Mouse (Mus musculus): ENCODE data around the gene Rora.

DNA sequence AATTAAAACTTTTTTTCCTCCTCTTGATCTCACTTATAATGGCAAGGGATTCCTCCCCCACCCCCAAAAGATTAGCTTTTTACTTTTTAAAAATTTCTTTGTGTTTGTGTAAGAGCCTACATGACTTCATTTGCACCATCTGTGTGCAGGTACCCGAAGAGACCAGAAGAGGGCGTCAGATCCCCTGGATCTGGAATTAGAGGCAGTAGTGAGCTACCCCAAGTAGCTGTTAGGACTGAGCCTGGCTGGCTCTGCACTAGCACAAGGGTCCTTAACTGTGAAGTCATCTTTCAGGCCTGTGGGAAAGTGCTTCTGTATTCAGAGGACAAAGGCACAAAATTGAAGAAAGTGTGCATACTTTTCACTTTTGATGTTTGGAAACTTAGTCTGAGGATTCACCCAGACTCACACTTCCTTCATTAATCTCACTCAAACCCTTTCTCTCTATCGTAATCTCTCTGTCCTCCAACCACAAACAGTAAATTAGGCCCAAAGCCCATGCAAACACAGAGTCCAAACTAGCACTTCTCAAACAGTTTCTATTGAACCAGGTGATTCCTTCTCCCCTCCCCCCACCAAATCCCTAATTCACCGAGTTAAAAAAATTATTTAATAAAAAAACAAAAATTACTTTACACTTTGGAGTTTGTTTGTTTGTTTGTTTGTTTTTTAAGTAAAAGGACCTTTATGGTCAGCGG lies 246.1 kb downstream of the Rora start:
- TF ChIP-seq POLR2A (IDR thresholded peaks at IDR 0.05; ENCODE audit: control insufficient read depth, low read depth, low read length) (no peak), CTCF (IDR thresholded peaks at IDR 0.05; ENCODE audit: control insufficient read depth, insufficient read depth, insufficient replicate concordance, low read depth, low read length) (peak; percentile 20; the same call in 1 of the 2 replicates)
